Mouse (Mus musculus) frontal cortex, adult 2 months (tissue): Measurements from ENCODE around the gene Ret. TPM values are rescaled to one million over a fixed set of nuclear protein-coding genes. Genes with fewer than 3 reads are reported as not detected.
A peak's percentile ranks its signal among the peaks of the same experiment; 100 is the strongest.

Source experiments
- DNase-seq, 2 experiments: peaks; one replicate each; pipeline ENCODE4 v3.0.0; 2022; ENCODE audit warnings: low spot score in 1 of 2; ENCODE audit errors: extremely low spot score in 1 of 2
- polyA plus RNA-seq: library from polyadenylated mRNA; depleted of rRNA; stranded (reverse); fragments of >200 nt; gene quantifications from 2 replicates; pipeline ENCODE4 v1.2.3, GENCODE M21; 2012

The Ret gene
- polyA plus RNA-seq, 1 experiment, result 4.0 TPM

DNA sequence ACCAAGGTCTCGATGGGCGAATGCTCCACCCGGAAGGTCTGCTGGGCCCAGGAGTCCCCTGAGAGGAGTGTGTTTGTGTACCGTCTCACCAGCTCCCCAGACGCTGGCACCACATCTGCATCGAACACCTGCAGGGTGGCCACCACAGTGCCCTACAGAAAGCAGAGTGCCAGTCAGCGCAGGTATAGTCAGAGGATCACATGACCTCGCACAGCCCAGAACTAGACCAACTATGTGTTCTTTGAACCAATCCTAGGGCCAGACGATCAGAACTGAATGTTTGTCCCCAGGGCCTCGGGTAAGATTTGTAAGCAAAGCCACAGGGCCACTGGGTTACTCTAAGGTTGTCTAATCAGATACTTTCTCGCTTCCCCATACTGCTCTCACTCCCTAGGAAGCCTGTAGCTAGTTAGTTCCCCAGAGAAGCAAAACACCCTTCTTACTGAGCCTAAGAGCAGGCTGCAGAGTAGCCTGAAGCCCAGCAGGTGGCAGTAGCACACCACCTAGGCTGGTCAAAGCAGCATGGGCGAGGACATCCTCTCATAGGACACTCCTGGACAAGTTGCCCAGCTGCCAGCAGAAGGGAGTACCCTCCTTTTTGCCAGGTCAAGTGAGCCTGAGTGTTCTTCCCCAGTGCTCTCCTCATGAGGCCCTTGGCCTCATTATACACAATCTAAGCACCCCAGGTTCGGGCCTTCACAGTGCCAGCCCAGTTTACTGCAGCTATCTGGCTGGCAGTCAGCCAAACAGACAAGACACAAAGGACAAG is 18.0 kb downstream of the Ret start:
- DNase-seq, result peak; percentile 17 to 85

DNA sequence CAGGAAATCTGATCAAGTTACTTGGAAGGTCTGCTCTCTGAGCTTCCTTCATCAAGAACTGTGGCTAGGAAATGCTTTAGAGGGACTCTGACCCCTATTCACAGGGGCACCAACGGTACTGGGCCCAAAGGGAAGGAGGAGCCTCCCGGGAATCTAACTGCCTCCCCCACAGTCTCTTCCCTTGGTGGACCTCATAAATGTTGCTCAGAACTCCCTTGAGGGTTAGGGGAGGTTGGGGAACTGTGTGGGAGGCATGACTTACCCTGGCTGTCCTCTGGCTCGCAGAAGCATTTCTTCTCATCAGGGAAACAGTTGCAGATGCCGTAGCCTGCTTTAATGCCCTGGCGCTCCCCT is 23.6 kb downstream of the Ret start:
- no peak for DNase-seq

DNA sequence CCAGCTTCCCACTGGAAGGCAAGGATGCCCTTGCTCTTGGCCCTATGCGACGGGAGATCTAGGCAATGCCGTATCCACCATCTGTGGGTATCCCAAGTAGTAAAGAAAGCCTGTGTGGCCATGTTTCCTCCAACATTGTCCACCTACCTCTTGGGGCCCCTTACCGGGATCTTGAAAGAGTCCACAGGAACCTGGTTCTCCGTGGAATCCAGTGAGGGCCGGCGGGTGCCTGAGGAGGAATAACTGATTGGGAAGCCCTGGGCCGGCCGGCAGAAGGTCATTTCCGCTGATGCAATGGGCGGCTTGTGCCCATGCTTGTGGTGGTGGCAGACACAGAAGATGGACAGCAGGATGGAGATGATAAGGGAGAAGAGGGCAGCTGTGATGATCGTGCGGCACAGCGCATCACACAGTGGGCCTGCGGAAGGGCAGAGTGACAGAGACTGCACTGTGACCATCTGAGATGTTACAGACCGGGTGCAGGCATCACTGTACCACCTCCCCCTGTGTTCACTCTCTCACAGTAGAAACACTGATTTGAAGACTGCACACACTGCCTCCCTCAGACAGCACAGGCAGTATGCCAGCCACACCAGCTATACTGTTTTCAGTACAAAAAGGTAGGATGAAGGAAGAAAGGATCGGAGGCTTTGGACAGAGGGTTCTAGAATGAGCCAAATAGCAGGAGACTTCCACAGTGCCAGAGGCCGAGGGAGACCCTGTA is 24.1 kb downstream of the Ret start:
- peak in 1 of 2 experiments; percentile 43 for DNase-seq

DNA sequence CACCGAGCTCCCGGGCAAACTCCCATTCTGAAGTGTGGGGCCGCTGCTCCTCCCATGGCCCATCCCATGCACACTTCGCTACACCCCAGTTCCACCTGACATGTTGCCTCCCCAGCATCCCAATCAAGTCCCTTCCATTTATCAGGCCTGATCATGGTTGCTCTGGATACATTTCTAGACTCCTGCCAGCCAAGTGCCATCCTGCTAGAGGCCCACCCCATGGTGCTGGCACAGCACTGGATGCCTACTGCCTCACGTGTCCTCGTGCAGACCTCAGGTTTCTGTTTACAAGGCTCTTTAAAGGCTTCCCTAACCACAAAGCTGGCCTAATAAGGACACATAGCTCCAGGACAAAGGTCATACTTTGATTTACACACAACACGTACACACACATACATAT is 26.1 kb downstream of the Ret start:
- DNase-seq, result no peak

DNA sequence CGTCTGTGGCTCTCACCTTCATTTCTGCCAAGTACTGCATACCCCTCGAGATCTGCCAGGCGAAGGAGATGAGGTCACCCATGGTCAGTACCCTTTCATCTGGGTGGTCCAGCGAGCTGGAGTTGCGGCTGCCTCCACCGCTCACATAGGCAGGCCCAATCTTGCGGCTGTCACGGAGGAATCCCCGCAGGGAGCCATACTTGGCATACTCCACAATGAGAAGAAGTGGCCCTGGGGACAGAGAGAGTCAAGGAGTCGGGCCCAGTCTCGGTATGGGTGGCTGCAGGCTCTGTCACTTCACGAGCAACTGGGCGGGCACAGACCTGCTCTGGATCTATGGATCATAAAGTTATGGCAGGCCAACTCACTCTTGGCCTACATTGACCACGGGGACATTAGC is 29.4 kb downstream of the Ret start:
- no peak for DNase-seq

DNA sequence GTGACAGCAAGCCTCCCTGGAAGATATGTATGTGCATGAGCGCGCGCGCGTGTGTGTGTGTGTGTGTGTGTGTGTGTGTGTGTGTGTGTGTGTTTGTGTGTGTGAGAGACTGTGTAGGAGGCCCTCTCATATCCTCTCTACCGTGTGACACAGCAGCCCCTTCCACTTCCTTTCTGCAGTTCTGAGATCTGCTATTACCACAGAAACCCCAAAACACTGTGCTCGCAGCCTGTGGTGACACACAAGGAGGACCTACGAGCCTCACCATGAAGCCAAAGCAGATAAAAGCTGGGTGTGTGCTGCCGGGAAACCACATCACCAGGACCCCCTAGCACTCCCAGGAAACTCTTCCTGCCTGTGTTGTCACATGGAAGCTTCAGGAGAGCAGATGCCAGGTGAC is 30.5 kb downstream of the Ret start:
- DNase-seq, result no peak

DNA sequence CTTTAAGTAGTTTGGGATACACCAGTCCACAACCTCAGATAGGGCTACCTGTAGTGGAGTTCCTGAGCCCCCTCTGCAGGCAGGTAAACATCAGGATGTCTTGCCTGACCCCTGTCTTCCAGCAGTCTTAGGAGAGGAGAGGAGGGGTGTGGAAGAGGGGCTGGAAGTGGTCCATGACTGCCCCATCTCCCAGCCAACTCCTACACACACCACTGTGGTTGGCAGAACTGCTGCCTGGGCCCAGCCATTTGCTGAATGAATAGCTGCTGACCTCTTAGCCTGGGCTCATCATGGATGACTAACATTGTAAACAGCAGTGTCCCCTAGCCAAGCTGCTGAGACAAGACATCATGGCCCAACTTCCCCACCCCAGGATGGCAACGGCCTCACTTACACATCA is 32.0 kb downstream of the Ret start:
- DNase-seq, result no peak

DNA sequence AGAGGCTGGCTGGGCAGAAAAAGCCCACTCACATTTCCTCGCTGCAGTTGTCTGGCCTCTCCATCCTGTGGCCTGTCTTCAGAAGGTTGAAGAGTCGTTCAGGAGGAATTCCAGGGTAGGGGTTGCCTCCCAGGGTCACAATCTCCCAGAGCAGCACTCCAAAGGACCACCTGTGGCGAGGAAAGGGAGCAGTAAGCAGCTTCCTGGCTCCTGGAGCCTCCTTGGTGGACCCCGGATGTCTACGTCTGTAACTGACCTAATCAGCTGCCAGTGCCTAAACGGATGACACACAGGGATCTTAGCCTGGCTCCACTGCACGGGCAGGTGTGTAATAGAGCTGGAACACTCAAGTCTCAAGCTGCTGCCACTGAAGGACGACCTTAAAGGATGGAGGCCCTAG is 32.8 kb downstream of the Ret start:
- no peak for DNase-seq

DNA sequence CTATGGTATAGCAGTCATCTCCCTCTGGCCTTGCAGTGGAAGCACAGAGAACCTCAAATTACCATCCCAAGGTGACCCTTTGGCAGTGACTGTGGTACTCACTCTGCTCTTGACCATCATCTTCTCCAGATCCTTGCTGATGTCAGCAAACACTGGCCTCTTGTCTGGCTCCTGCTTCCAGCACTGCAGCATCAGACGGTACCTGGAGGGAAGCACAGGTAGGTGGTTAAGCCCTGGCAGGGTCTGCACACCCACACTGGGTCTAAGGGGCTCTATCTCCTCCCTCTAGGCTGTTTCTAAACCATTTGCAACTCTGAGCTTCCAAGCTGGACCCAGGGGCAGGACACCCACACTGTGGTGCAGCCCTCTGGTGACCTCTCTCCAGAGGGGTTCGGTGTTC is 34.4 kb downstream of the Ret start:
- DNase-seq, result no peak

DNA sequence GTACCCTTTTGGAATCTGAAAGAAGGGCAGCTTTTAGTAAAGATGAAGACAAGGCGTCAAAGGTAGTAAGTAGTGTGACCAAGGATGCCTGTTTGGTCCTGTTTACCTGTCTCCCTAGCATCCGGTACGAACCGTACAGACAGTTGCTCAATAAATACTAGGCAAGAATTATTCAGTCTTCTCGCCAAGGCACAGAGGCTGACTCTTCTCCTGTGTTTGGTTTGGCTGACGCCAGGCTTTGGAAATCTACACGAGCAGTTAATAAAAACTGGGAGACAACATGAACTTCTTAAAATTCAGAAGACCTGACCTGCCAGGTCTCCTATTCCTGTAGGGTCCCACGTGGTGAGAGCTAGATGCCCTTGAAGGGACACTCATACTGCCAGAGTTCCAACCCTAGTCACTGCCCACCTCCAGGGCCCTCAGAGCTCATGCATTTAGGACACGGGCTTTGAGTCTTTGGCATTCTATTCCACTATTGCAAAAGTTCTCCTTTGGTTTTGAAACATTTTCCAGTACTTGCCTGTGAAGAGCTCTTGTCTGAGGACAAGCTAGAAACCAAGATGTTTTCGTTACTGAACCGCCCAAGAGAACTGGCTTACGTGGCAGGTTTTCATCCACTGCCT is 34.9 kb downstream of the Ret start:
- no peak for DNase-seq

DNA sequence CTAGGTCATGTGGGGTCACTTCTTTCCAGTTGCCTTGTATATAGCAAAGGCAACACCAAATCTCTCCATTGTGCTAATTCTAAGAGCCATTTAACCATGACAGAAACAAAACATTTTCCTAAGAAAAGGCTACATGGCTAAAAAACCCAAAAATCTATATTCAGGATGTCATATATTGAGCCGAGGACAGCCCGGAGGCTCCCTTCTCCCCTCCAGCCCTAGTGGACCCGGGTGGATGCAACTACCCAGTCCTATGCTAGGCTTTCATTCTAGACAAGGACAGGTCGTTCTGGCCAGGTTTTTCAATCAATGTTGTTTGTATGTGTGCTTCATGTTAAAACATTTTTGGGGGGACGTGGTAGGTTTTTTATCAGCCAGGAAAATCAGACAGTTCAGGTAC is 44.4 kb downstream of the Ret start:
- DNase-seq, result no peak

DNA sequence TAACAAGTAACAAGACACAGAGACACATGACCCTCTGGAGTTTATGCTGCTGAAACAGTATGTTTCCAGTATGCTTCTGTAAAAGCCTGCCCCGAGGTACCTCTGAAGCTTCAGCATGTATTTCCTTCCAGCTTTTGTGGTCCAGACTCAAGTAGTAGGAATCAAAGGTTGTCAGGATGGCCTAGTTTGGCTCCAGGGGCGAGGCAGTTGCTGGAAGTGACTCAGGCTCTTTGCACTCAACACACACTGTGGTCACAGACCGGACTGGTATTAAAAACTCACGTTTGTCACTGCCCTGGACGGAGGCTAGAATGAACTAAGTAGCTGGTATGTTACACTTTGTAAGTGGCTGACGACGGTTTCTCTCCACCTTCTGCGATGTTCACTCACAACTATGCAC is 46.5 kb downstream of the Ret start:
- DNase-seq, result no peak

DNA sequence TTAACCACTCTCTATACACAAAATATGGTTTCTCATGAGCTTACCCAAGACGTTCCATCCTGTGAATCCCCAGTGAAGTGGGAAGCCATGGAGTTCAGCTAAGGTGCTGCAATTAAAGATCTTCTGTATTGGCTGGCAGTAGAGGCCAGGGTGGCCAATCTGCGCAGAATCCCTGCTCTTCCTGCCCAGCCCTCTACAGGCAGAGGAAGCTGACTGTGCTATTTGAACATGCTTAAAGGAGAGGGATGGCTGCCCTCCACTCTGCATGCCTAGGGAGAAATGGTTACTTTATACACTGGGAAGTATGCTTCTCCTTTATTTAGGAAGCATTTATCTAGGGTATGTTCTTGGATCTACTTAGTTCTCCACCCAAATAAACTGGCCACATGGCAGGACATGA is 47.0 kb downstream of the Ret start:
- DNase-seq, result no peak

DNA sequence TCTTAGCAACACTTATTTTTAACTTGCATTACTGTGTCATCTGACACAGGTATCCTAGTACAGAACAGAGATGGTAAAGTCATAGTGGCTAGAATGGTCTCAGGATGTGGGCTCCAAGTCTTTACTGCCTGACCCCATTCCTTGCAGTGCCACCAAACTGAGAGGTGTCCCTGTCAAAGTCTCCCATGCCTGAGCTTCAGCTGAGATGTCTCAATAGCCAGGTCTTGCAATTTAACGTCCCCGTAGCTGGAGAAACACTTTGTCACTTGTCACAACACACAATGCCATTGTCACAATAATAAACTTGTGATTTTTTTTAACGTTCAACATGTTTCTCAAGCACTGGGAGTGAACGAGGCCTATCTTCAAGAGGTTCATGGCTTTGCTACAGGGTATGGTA is 47.4 kb downstream of the Ret start:
- DNase-seq, result no peak

DNA sequence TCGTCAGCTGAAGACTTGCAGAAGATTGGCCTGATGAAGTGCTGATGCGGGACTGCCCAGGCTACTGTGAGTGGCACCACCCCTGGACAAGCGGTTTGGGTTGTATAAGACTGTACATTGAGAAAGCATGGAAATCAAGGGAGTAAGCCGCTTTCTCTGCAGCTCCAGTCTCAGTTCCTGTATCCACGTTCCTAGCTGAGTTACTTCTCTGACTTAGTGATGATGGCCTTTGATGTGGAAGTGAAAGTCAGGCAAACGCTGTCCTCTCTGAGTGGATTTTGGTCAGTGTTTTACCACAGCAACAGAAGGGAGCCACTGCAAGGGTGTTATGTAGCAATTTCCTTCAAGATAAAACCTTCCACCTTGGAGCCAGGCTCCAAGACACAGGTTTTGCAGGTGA is 56.6 kb downstream of the Ret start:
- DNase-seq, result no peak

DNA sequence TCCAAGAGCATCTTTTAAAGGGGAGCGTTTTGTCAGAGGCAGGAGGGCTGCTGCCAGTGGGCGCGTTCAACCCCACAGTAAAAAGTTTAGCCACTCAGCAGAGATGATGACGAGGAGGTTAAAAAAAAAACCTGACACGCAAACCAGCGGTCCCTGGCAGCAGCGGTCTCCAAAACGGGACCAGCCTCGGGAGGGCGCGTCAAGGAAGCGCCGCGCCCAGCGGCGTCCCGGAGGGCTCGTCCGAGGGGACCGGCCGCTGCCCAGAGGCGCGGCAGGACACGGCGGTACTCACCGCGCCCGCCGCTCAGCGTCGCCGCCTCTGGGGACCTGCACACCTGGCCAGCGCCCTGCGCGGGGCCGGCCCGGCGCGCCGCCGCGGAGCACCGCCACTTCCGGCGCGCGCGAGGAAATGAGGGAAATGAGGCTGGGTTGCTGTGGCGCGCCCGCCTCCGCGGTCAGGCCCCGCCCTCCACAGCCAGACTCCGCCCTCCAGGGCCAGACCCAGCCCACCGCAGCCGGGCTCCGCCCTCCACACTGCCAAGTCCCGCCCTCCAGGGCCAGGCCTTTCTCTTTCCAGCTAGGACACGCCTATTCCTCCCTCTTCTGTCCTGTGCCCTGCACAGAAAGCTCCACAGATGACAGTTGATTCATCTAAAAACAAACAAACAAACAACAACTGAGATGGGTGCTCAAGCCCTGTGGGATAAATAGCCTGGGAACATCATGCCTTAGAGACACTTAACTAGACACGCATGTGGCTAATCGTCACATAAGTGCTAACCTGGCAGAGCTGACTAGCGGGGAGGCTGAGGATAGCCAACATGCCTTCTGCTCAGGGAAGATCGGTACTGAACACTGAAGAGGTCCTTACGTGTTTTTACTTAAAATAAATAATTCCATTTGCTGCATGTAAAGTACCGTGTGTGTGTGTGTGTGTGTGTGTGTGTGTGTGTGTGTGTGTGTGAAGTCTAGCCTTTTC is 58.5 kb downstream of the Ret start, which contains the start of gene Csgalnact2:
TSS of gene Csgalnact2 (minus strand) at position 410 of the 979 bp plus-strand sequence.
- DNase-seq, result peak; percentile 77 to 92

DNA sequence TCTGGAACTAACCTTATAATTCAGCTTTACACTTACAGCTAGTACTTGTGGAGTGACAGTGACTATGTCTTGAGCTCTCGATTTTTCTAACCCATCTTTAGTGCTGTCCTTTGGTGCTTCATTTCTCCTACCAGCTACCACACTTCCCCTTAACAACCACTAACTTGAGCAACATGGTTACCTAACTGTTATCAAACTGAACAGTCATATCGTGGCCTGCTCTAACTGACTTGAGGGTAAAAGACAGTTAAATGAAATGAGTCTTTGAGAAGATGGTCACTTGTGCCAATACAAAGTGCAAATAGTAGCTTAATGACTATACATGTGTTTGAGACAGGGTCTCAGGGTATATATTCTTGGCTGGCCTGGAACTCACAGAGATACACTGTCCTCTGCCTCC is 60.4 kb downstream of the Ret start:
- DNase-seq, result no peak

DNA sequence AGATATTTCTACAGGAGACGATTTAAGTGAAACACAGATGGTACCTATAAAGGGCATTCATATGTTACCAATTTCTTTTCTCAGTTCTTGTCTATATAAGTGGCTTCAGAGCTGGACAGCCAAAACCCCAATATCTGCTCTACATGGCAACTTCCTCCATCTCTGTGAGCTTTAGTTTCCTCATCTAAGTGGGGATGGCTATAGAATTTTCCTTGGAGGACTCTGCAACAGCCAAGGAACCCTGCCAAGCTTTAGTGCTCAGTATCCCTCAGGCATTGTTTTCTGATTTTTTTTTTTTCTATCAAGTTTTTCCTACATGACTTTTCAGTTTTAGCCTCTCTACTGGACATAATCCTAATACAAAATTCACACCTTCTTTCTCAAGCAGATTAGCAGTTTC is 63.1 kb downstream of the Ret start:
- DNase-seq, result no peak

DNA sequence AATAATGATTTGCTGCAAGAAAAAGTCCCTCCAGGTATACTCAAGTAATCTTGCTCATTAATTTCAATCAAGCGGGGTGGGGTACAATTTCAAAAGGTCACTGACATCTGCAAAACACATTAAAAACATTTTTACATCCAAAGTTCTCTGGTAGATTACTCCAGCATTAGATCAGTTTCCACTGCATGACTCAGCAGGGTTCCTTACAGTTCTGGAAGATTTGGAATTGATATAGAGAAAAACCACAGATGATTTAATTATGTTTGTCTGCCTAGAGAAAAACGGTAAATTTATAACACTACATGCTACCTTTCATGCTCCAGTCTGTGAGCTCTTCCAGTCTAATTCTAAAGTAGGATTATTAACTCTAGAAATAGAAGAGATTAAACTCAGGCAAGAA is 67.5 kb downstream of the Ret start:
- DNase-seq, result no peak

DNA sequence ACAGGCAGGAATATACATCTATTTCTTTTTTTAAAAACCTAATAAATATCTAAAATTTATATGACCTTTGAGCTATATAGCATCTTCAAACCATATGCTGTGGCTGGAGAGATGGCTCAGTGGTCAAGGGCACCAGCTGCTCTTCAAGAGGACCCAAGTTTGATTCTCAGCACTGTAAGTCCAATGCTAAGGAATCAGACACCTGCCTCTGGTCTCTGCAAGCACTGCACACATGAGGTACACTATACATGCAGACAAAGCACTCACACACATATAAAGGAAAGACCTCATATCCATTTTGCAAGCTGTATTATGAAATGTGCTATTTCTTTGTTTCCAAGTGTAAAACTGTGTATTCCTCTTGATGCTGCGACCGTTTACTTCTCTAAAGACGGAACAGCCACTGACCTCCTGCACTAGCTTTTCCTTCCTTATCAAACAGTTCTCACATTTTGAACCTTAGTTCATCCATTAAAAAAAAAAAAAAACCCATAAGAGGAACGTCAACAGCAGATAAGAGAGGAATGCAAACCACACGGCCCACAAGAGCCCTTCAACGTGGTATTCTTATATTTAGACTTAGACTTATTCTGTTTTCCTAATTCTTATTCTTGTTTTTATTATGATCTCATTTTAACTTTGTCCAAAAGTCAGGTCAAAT is 69.6 kb downstream of the Ret start:
- no peak for DNase-seq
